Mouse (Mus musculus) cortical plate, adult 2 months (tissue): ENCODE data around the gene Ap3b2.

ENCODE experiments used
- CTCF ChIP-seq: fragments of 200-500 bp; IDR thresholded peaks from 2 replicates; pipeline ENCODE4 v1.5.1; 2011; ENCODE audit warnings: mild to moderate bottlenecking, control low read depth, low read length; ENCODE audit not compliant: insufficient read depth; ENCODE audit errors: extremely low read depth
- POLR2A ChIP-seq: fragments of 200-500 bp; IDR thresholded peaks from 2 replicates; pipeline ENCODE4 v1.6.1; 2011; ENCODE audit warnings: mild to moderate bottlenecking, low read length, control low read depth; ENCODE audit not compliant: insufficient read depth; ENCODE audit errors: extremely low read depth

- no peak for TF ChIP-seq POLR2A
- no peak for TF ChIP-seq CTCF
These were observed 1.1 kb downstream of the Ap3b2 start for GRCm38 (mm10) chr7:81492628-81493027.
